In the genomic region with DNA sequence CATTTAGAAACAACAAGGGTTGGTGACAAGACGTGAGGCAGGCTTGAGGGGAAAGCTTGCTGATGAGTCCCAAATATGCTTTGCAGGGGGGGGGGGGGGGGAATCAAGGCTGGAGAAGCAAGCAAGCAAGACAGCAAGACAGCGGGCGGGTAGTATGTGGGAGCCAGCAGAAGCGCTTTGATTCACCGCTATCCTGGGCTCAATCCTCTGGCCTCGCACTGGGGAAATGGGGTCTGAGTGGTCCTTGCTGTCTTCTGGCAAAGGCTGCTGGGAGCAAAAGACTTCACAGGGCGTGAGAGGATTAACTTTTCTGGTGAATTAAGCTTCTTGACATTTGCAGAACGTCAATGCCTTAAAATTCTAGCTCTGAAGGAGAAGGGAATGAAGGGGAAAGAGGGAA, we compare ENCODE assay signal across 10 mouse cellular contexts. TPM values are rescaled to one million over a fixed set of nuclear protein-coding genes. Genes with fewer than 3 reads are reported as not detected.
A peak's percentile ranks its signal among the peaks of the same experiment; 100 is the strongest.
DNase-seq lines count a peak whose midpoint lies in the region; ATAC-seq and TF ChIP-seq lines count a peak whose summit lies in the region.
"Had no signal": no experiment of that assay in that cellular context is flagged by ENCODE, and none has a peak within 500 bp of the region (broad histone marks: within the 10 kb centered on the region; RNA-seq: fewer than 3 reads in every experiment).

No protein-coding gene starts in this region.

- WGBS in heart, postnatal 0 days, result 6% methylated on average over 8 of the region's 8 CpGs
- WGBS in embryonic facial prominence, embryonic 10.5 days, result 6% methylated on average over 8 of the region's 8 CpGs
- WGBS in hindbrain, embryonic 13.5 days, result 5% methylated on average over 8 of the region's 8 CpGs
- WGBS in midbrain, embryonic 12.5 days, result under 1% methylated on average over 8 of the region's 8 CpGs

- TF ChIP-seq CTCF in heart, postnatal 0 days (IDR thresholded peaks at IDR 0.05; ENCODE audit: low read depth), result no peak

- DNase-seq in heart, postnatal 0 days (ENCODE audit: low spot score), result no peak
- no peak for DNase-seq in heart, adult 11 months
- DNase-seq in embryonic facial prominence, embryonic 10.5 days (ENCODE audit: low spot score), result no peak
- DNase-seq in right cerebral cortex, postnatal 36 days (ENCODE audit: low spot score in 2 of 2), result no peak
- DNase-seq in left cerebral cortex, adult 18-20 months (ENCODE audit: low spot score in 2 of 2), result no peak

- H3K27ac ChIP-seq in heart, postnatal 0 days (ENCODE audit: low read depth), result no peak overlapping the region
- no peak overlapping the region for H3K27ac ChIP-seq in embryonic facial prominence, embryonic 10.5 days (replicated peaks)
- peak overlapping the region; percentile 63; the same call in 1 of the 2 replicates for H3K27ac ChIP-seq in hindbrain, embryonic 13.5 days
- H3K27ac ChIP-seq in midbrain, embryonic 12.5 days (replicated peaks), result 0 out of 2 replicates have a peak overlapping the region, but pooled peaks have one; percentile 16
- H3K27ac ChIP-seq: heart, adult 2 months had no signal

- peaks cover 9% of the 10 kb centered on the region for H3K4me1 ChIP-seq in heart, postnatal 0 days (ENCODE audit: control insufficient read depth, insufficient read depth)
- H3K4me1 ChIP-seq in embryonic facial prominence, embryonic 10.5 days, result peaks cover 21% of the 10 kb centered on the region
- peaks cover 22% of the 10 kb centered on the region for H3K4me1 ChIP-seq in hindbrain, embryonic 13.5 days (replicated peaks)
- H3K4me1 ChIP-seq in midbrain, embryonic 12.5 days, result peaks cover 18% of the 10 kb centered on the region

- H3K4me2 ChIP-seq in heart, postnatal 0 days (ENCODE audit: low read depth, low read length), result peak overlapping the region; percentile 62
- peak overlapping the region; percentile 80 for H3K4me2 ChIP-seq in hindbrain, embryonic 13.5 days
- peak overlapping the region; percentile 79 for H3K4me2 ChIP-seq in midbrain, embryonic 12.5 days (replicated peaks)

- H3K36me3 ChIP-seq in heart, postnatal 0 days (replicated peaks; ENCODE audit: control insufficient read depth, insufficient read depth, low read length), result no peaks in the 10 kb centered on the region
- no peaks in the 10 kb centered on the region for H3K36me3 ChIP-seq in embryonic facial prominence, embryonic 10.5 days (replicated peaks)
- H3K36me3 ChIP-seq in hindbrain, embryonic 13.5 days, result no peaks in the 10 kb centered on the region
- H3K36me3 ChIP-seq in midbrain, embryonic 12.5 days, result no peaks in the 10 kb centered on the region
- H3K36me3 ChIP-seq: G1E had no signal

- H3K9me3 ChIP-seq in heart, postnatal 0 days (replicated peaks; ENCODE audit: control insufficient read depth, low read length), result no peaks in the 10 kb centered on the region
- H3K9me3 ChIP-seq in embryonic facial prominence, embryonic 10.5 days, result no peaks in the 10 kb centered on the region
- H3K9me3 ChIP-seq in hindbrain, embryonic 13.5 days, result no peaks in the 10 kb centered on the region
- H3K9me3 ChIP-seq in midbrain, embryonic 12.5 days, result no peaks in the 10 kb centered on the region
- H3K9me3 ChIP-seq: G1E had no signal

- ATAC-seq in heart, postnatal 0 days (ENCODE audit: insufficient read depth, low read depth), result no peak
- ATAC-seq in hindbrain, embryonic 13.5 days (ENCODE audit: low FRiP score), result no peak
- ATAC-seq in midbrain, embryonic 12.5 days (ENCODE audit: low FRiP score, low read depth), result no peak
- no peak for ATAC-seq in megakaryocyte, adult 5-6 weeks (ENCODE audit: poor library complexity, severe bottlenecking)

- H3K27me3 ChIP-seq in heart, postnatal 0 days (ENCODE audit: control insufficient read depth, insufficient read depth, low read length), result peaks cover 46% of the 10 kb centered on the region
- H3K27me3 ChIP-seq in embryonic facial prominence, embryonic 10.5 days (replicated peaks; ENCODE audit: low read depth, poor library complexity, severe bottlenecking), result peaks cover 61% of the 10 kb centered on the region
- peaks cover 19% of the 10 kb centered on the region for H3K27me3 ChIP-seq in hindbrain, embryonic 13.5 days
- peaks cover 27% of the 10 kb centered on the region for H3K27me3 ChIP-seq in midbrain, embryonic 12.5 days

- no peak overlapping the region for H3K9ac ChIP-seq in heart, postnatal 0 days (replicated peaks; ENCODE audit: low read depth, low read length)
- peak overlapping the region; percentile 76 for H3K9ac ChIP-seq in hindbrain, embryonic 13.5 days
- peak overlapping the region; percentile 58 for H3K9ac ChIP-seq in midbrain, embryonic 12.5 days (replicated peaks)

- H3K4me3 ChIP-seq in heart, postnatal 0 days (ENCODE audit: low read depth, low read length), result peak overlapping the region; percentile 36
- peak overlapping the region; percentile 59 for H3K4me3 ChIP-seq in embryonic facial prominence, embryonic 10.5 days
- H3K4me3 ChIP-seq in hindbrain, embryonic 13.5 days, result peak overlapping the region; percentile 52
- peak overlapping the region; percentile 45 for H3K4me3 ChIP-seq in midbrain, embryonic 12.5 days

- no peak for TF ChIP-seq EP300 in heart, postnatal 0 days (IDR thresholded peaks at IDR 0.05; ENCODE audit: low read depth)

RNA-seq across cellular contexts. Expression of a gene that starts 0.8 kb away (rescaled TPM):
- total RNA-seq in heart, postnatal 0 days (2014; rRNA removed; ENCODE audit: low replicate concordance), result 4.2 TPM in 1 of 2 replicates, not detected in the other
- not detected in 2 replicates for polyA plus RNA-seq in heart, postnatal 0 days (2015; fragmentation: Nextera tagmentation; extraction: Ambion mirVana)
- polyA plus RNA-seq in embryonic facial prominence, embryonic 10.5 days (2016; fragmentation: Nextera tagmentation; extraction: Ambion mirVana), result 0.15 and 0.27 TPM in 2 replicates
- polyA plus RNA-seq in hindbrain, embryonic 13.5 days (2015; fragmentation: Nextera tagmentation; extraction: Ambion mirVana), result 1.6 and 2.1 TPM in 2 replicates
- polyA plus RNA-seq in midbrain, embryonic 12.5 days (2016; fragmentation: Nextera tagmentation; extraction: Ambion mirVana), result 0.81 and 0.98 TPM in 2 replicates
- not detected in 2 replicates for total RNA-seq in megakaryocyte, adult 5-6 weeks (2015)
- total RNA-seq in megakaryocyte, adult 5-6 weeks (2017), result not detected in 2 replicates
- total RNA-seq in left cerebral cortex, adult 18-20 months (2021), result 10 to 100 TPM; 20.7 to 25.6 TPM
- total RNA-seq: heart, adult 2 months had no signal
- polyA plus RNA-seq: G1E; heart, adult 2 months had no signal

RNA-seq across cellular contexts. Expression of a gene that starts 45.5 kb away (rescaled TPM):
- total RNA-seq in heart, postnatal 0 days (2014; rRNA removed; ENCODE audit: low replicate concordance), result 11.4 and 26.0 TPM in 2 replicates
- 4.9 and 5.8 TPM in 2 replicates for polyA plus RNA-seq in heart, postnatal 0 days (2015; fragmentation: Nextera tagmentation; extraction: Ambion mirVana)
- polyA plus RNA-seq in embryonic facial prominence, embryonic 10.5 days (2016; fragmentation: Nextera tagmentation; extraction: Ambion mirVana), result 25.0 and 26.3 TPM in 2 replicates
- 22.9 and 28.6 TPM in 2 replicates for polyA plus RNA-seq in hindbrain, embryonic 13.5 days (2015; fragmentation: Nextera tagmentation; extraction: Ambion mirVana)
- 29.2 and 29.4 TPM in 2 replicates for polyA plus RNA-seq in midbrain, embryonic 12.5 days (2016; fragmentation: Nextera tagmentation; extraction: Ambion mirVana)
- total RNA-seq in megakaryocyte, adult 5-6 weeks (2015), result 76.4 and 81.3 TPM in 2 replicates
- total RNA-seq in megakaryocyte, adult 5-6 weeks (2017), result 39.4 and 46.2 TPM in 2 replicates
- 10 to 100 TPM; 60.3 to 61.9 TPM for total RNA-seq in left cerebral cortex, adult 18-20 months (2021)

Comparison
In these comparisons a context has a peak if more than half of its experiments do, and no peak if none do; other contexts are left out.
1. H3K27ac ChIP-seq: peak in hindbrain, embryonic 13.5 days (single experiment) and midbrain, embryonic 12.5 days (single experiment); none in heart, postnatal 0 days (single experiment) and embryonic facial prominence, embryonic 10.5 days (single experiment).
2. Peak in every context shown above with its lines, with median percentiles within 50 percentile points of each other: H3K4me2 ChIP-seq and H3K4me3 ChIP-seq.